Mouse (Mus musculus): ENCODE results near the gene Zfp511. TPM values are rescaled to one million over a fixed set of nuclear protein-coding genes. Genes with fewer than 3 reads are reported as not detected.

Zfp511 gene
- polyA plus RNA-seq, 1 experiment: 27.2 TPM

DNA sequence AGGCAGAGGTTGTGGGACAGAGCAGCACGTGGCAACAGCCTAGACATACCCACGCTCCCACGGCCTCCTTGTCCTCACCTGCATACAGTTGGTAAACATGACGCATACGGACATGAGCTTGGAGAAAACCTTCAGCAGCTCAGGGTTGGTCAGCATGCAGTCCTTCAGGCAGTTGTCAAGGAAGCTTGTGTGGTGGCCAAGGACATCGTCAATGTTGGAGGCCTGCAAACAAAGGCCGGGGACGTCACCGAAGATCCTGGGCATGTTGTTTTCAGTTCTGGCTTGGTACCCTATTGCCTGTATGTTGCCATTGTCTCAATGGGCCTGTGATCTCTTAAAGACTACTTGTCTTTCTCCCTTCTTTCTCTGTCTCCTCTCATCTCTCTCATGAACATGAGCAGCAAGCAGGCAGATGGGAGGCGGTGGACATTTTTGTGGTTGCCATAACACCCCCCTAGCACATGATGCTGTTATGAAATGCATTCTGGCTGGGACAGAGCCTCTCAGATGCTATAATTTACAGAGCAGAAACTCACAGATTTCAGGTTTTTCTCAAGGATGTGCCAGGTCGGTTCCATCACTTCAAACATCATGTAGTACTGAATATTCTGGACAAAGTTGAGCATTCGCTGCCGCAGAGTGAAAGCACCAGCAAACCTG is 37.4 kb upstream of the Zfp511 start:
- WGBS: 94% methylated on average over 13 of the region's 13 CpGs
- no peak for TF ChIP-seq CTCF (IDR thresholded peaks at IDR 0.05; ENCODE audit: control insufficient read depth, insufficient read depth, low read length)
- no peak for TF ChIP-seq POLR2A (IDR thresholded peaks at IDR 0.05; ENCODE audit: borderline replicate concordance, control insufficient read depth, low read depth, low read length)
- H3K4me1 ChIP-seq (ENCODE audit: control insufficient read depth, insufficient read depth, low read length): no peaks in the 10 kb centered on the region
- no peak overlapping the region for H3K27ac ChIP-seq (ENCODE audit: control insufficient read depth, insufficient read depth, low read depth, low read length, poor library complexity)
- no peak overlapping the region for H3K4me3 ChIP-seq (replicated peaks; ENCODE audit: control insufficient read depth, low read depth, low read length)

DNA sequence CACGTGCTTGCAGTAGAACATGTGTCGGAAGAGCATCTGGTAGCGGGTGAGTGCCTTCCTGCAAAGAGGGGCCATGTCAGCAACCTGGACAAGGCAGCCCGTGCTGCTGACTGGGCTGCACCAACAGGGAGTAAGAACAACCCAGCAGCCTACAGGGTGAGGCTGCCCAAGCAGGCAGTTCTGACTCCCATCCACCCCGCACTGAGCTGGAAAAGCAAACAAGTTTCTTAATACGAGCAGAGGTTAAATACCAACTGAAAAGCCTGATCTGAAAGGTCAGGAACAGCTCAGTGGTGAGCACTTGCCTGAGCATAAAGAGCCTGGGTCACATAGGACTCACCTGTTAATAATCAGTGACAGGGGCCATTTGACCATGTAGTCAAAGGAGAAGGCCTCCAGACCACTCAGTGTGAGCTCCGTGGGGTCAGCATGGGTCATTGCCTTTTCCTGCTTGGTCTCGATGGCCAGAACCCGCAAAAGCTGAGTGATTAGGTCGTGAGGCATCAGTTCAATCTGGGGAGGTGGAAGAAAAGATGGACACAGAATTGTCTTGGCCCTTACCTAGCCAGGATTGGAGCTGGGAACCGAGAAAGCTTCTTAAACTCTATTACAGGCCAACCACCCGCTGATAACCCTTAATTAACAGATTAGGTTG is 35.0 kb upstream of the Zfp511 start:
- no peak for TF ChIP-seq CTCF (IDR thresholded peaks at IDR 0.05; ENCODE audit: control insufficient read depth, insufficient read depth, low read length)
- TF ChIP-seq POLR2A (IDR thresholded peaks at IDR 0.05; ENCODE audit: borderline replicate concordance, control insufficient read depth, low read depth, low read length): no peak
- no peak overlapping the region for H3K27ac ChIP-seq (ENCODE audit: control insufficient read depth, insufficient read depth, low read depth, low read length, poor library complexity)
- WGBS: 90% methylated on average over 12 of the region's 12 CpGs

DNA sequence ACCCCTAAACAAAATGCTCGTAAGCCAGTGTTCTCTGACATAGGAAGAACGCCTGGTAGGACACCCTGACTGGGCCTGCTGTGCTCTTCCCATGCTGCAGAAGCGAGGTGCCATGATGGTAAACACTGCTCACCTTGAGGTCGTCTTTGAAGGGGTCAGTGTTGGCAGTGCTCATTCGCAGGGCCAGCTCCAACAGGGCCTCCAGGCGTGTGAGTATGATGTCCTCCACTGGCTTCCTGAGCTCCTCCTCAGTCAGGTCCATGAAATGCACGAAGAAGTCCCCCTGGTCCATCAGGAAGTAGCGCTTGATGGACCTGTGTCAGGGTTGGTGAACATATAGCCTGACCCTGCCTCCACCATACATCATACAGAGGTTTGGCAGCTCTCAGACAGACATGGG is 31.5 kb upstream of the Zfp511 start:
- Histone ChIP-seq H3K4me1 (ENCODE audit: control insufficient read depth, insufficient read depth, low read length) (no peaks in the 10 kb centered on the region), H3K4me3 (replicated peaks; ENCODE audit: control insufficient read depth, low read depth, low read length) (no peak overlapping the region), H3K27ac (ENCODE audit: control insufficient read depth, insufficient read depth, low read depth, low read length, poor library complexity) (no peak overlapping the region)
- 87% methylated on average over 8 of the region's 8 CpGs for WGBS
- TF ChIP-seq CTCF (IDR thresholded peaks at IDR 0.05; ENCODE audit: control insufficient read depth, insufficient read depth, low read length) (no peak), POLR2A (IDR thresholded peaks at IDR 0.05; ENCODE audit: borderline replicate concordance, control insufficient read depth, low read depth, low read length) (no peak)

More for the DNA sequence above, 35.0 kb upstream of the Zfp511 start:
- Histone ChIP-seq H3K4me1 (ENCODE audit: control insufficient read depth, insufficient read depth, low read length) (no peaks in the 10 kb centered on the region), H3K4me3 (replicated peaks; ENCODE audit: control insufficient read depth, low read depth, low read length) (no peak overlapping the region)

DNA sequence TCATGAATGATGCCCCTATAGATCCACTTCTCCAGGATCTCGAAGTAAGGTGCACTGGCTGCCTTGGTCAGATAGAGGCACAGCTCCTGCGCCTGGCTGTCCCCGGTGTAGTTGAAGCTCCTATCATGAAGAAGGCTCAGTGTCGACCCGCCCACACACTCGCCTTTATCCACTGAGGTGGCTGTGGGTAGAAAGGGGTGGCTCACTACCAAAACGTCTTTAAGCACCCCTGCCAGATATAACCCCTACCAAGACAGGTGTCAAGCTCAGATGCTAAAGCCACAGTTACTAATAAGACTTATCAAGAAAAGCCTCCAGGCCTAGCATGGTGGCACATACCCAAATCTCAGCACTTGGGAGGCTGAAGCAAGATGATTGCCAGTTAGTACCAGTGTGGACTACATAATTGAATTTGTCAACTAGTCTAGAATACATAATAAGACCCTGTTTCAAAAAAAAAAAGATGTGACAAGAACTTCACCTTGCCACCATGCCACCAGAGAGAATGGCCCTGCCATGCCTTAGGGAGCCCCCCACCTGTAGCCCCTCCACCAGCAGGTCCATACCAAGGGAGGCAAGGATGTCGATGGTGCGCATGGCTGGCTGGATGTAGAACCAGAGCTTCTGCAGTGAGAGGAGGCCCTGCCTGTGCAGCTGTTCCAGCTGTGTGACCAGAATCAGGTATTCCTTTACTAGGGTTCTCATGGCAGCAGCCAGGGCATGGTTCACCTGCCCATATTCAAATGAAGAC is 29.2 kb upstream of the Zfp511 start:
- WGBS: 82% methylated on average over 9 of the region's 9 CpGs
- TF ChIP-seq CTCF (IDR thresholded peaks at IDR 0.05; ENCODE audit: control insufficient read depth, insufficient read depth, low read length) (no peak), POLR2A (IDR thresholded peaks at IDR 0.05; ENCODE audit: borderline replicate concordance, control insufficient read depth, low read depth, low read length) (no peak)

DNA sequence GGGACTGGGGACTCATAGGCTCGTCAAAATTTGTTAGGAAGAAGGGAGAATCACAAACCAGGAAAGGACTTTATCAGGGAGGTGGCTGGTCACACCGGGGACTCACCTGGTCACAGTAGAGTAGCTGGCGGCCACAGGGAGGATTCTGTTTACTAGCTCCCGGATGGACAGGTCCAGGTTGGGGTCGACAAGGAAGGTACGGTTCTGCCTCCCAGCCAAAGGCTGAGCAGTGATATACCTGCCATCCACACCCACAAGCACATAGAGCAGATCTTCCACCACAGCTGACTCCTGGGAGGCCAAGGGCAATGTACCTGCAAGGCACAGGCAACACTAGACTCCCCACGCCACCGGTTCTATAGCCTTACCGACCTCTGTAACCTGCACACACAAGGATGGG is 28.4 kb upstream of the Zfp511 start:
- no peak for TF ChIP-seq POLR2A (IDR thresholded peaks at IDR 0.05; ENCODE audit: borderline replicate concordance, control insufficient read depth, low read depth, low read length)
- TF ChIP-seq CTCF (IDR thresholded peaks at IDR 0.05; ENCODE audit: control insufficient read depth, insufficient read depth, low read length): no peak
- 92% methylated on average over 9 of the region's 9 CpGs for WGBS
- no peaks in the 10 kb centered on the region for H3K4me1 ChIP-seq (ENCODE audit: control insufficient read depth, insufficient read depth, low read length)
- H3K4me3 ChIP-seq (replicated peaks; ENCODE audit: control insufficient read depth, low read depth, low read length): no peak overlapping the region
- no peak overlapping the region for H3K27ac ChIP-seq (ENCODE audit: control insufficient read depth, insufficient read depth, low read depth, low read length, poor library complexity)

More for the DNA sequence above, 29.2 kb upstream of the Zfp511 start:
- no peak overlapping the region for H3K4me3 ChIP-seq (replicated peaks; ENCODE audit: control insufficient read depth, low read depth, low read length)
- H3K27ac ChIP-seq (ENCODE audit: control insufficient read depth, insufficient read depth, low read depth, low read length, poor library complexity): no peak overlapping the region
- H3K4me1 ChIP-seq (ENCODE audit: control insufficient read depth, insufficient read depth, low read length): no peaks in the 10 kb centered on the region

DNA sequence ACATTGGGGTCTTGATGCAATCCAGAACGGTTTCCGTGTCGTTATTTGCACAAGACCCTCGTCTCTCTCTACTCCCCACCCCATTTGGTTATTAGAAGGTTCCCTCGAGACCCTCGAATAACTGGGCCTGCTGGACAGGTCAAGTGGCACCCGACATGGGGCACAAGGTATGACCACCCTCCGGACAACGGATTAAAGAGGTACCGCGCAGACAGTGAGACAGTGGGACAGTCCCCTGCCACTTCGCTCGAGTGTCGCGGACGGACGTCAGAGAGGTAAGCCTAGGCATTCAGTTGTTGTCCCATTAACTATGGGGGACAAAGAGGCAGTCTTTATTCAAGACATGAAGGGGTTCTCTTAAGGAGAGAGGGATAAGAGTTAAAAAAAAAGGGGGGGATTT is 24.9 kb upstream of the Zfp511 start:
- Histone ChIP-seq H3K4me3 (replicated peaks; ENCODE audit: control insufficient read depth, low read depth, low read length) (no peak overlapping the region), H3K4me1 (ENCODE audit: control insufficient read depth, insufficient read depth, low read length) (no peaks in the 10 kb centered on the region), H3K27ac (ENCODE audit: control insufficient read depth, insufficient read depth, low read depth, low read length, poor library complexity) (no peak overlapping the region)
- no peak for TF ChIP-seq CTCF (IDR thresholded peaks at IDR 0.05; ENCODE audit: control insufficient read depth, insufficient read depth, low read length)
- TF ChIP-seq POLR2A (IDR thresholded peaks at IDR 0.05; ENCODE audit: borderline replicate concordance, control insufficient read depth, low read depth, low read length): no peak
- 91% methylated on average over 17 of the region's 17 CpGs for whole genome bisulfite sequencing

DNA sequence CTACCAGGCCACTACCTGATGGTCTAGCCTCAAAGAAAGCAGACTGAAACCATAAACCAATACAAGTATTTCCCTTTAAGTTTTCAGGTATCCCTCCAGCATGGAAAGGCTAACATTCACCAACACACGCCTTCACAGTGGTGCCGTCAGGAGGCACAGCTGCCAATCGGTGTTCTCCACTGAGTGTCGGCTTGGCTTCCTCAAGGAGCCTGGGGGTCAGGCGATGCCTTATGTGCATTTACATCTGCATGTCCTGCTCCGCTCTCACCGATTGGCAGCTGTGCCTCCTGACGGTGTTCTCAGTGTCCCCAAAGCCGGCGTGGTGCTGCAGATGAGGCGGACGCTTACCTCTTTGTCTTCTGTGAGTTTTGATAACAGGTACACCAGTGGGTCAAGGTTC is 4.4 kb upstream of the Zfp511 start:
- H3K4me1 ChIP-seq (ENCODE audit: control insufficient read depth, insufficient read depth, low read length): no peaks in the 10 kb centered on the region
- no peak overlapping the region for H3K4me3 ChIP-seq (replicated peaks; ENCODE audit: control insufficient read depth, low read depth, low read length)
- TF ChIP-seq POLR2A (IDR thresholded peaks at IDR 0.05; ENCODE audit: borderline replicate concordance, control insufficient read depth, low read depth, low read length) (no peak), CTCF (IDR thresholded peaks at IDR 0.05; ENCODE audit: control insufficient read depth, insufficient read depth, low read length) (no peak)
- WGBS: 94% methylated on average over 12 of the region's 12 CpGs
- no peak overlapping the region for H3K27ac ChIP-seq (ENCODE audit: control insufficient read depth, insufficient read depth, low read depth, low read length, poor library complexity)

DNA sequence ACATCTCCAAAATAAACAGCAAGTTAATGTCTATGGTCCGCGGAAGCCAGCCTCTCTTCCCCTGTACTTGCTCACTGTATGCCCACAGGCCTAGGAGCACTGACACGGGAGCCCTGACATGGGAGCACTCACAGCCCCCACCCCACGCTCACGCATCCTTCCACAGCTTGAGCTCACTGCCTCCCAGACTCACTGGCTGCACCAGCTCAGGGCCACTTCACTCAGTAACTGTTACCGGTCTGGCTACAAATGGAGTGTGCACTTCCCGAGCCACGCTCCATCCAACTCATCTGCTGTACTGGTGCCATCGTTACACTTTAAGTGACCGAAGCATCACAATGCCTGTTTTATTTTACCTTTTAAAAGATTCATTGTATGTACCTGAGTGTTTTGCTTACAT is 3.8 kb upstream of the Zfp511 start:
- WGBS: 93% methylated on average over 10 of the region's 10 CpGs
- TF ChIP-seq POLR2A (IDR thresholded peaks at IDR 0.05; ENCODE audit: borderline replicate concordance, control insufficient read depth, low read depth, low read length): no peak
- TF ChIP-seq CTCF (IDR thresholded peaks at IDR 0.05; ENCODE audit: control insufficient read depth, insufficient read depth, low read length): no peak

More for the DNA sequence above, 3.8 kb upstream of the Zfp511 start:
- Histone ChIP-seq H3K4me1 (ENCODE audit: control insufficient read depth, insufficient read depth, low read length) (no peaks in the 10 kb centered on the region), H3K4me3 (replicated peaks; ENCODE audit: control insufficient read depth, low read depth, low read length) (no peak overlapping the region), H3K27ac (ENCODE audit: control insufficient read depth, insufficient read depth, low read depth, low read length, poor library complexity) (no peak overlapping the region)
